Mouse (Mus musculus) CH12.LX (cell line): ENCODE measurements around the gene Plekhg2. TPM values are rescaled to one million over a fixed set of nuclear protein-coding genes. Genes with fewer than 3 reads are reported as not detected.

Experiments
- DNase-seq: peaks from one replicate; pipeline ENCODE4 v3.0.0-alpha.2; 2013; ENCODE audit errors: extremely low read depth
- H3K27ac ChIP-seq: 2 replicates; pipeline ENCODE4 v1.5.1; 2012; ENCODE audit warnings: low read depth, mild to moderate bottlenecking, control low read depth, moderate library complexity; ENCODE audit not compliant: insufficient read depth
- H3K27me3 ChIP-seq: replicated peaks from 2 replicates; pipeline ENCODE3; 2012; ENCODE audit warnings: inconsistent platforms
- H3K36me3 ChIP-seq, 2 experiments: replicated peaks in 1 of 2; 2 replicates each; pipeline versions ENCODE3 to v1.6.1; 2012; ENCODE audit warnings: inconsistent platforms in 1 of 2, low read length in 1 of 2, mild to moderate bottlenecking in 1 of 2, mixed read lengths in 1 of 2, moderate library complexity in 1 of 2; ENCODE audit not compliant: control insufficient read depth in 1 of 2, insufficient read depth in 1 of 2
- H3K4me1 ChIP-seq, 2 experiments: 2 replicates each; pipeline ENCODE4 v1.6.1; 2012; ENCODE audit warnings: inconsistent platforms in 1 of 2, moderate library complexity in 1 of 2; ENCODE audit not compliant: insufficient read depth in 2 of 2, control insufficient read depth in 1 of 2
- H3K4me2 ChIP-seq: 2 replicates; pipeline ENCODE4 v1.6.1; 2012; ENCODE audit warnings: low read depth, mild to moderate bottlenecking, control low read depth; ENCODE audit not compliant: poor library complexity, insufficient read depth, severe bottlenecking
- H3K4me3 ChIP-seq, 3 experiments: fragments of 150-350 bp in 1 of 3; sonication (generic) in 1 of 3; replicated peaks in 1 of 3; 2 replicates each; pipeline versions ENCODE3 to v1.5.1; 2011 to 2012; ENCODE audit warnings: low read depth in 2 of 3, low read length in 2 of 3, mild to moderate bottlenecking in 2 of 3, moderate library complexity in 2 of 3, control low read depth in 1 of 3, improper control_type of control experiment in 1 of 3, inconsistent platforms in 1 of 3, mixed read lengths in 1 of 3; ENCODE audit not compliant: poor library complexity in 1 of 3
- H3K79me2 ChIP-seq: replicated peaks from 2 replicates; pipeline ENCODE4 v1.6.1; 2012; ENCODE audit warnings: mild to moderate bottlenecking, moderate library complexity; ENCODE audit not compliant: control insufficient read depth, poor library complexity, insufficient read depth, severe bottlenecking; ENCODE audit errors: extremely low read depth
- H3K9ac ChIP-seq: 2 replicates; pipeline ENCODE4 v1.6.1; 2012; ENCODE audit warnings: low read depth, mild to moderate bottlenecking, control low read depth, moderate library complexity; ENCODE audit not compliant: insufficient read depth
- H3K9me3 ChIP-seq: replicated peaks from 2 replicates; pipeline ENCODE3; 2012; ENCODE audit warnings: low read length, inconsistent platforms, mixed read lengths
- BHLHE40 ChIP-seq: IDR thresholded peaks from 2 replicates; pipeline ENCODE4 v1.6.1; 2011; ENCODE audit warnings: mild to moderate bottlenecking, low read depth, low read length, improper control_type of control experiment
- CHD1 ChIP-seq: IDR thresholded peaks from 2 replicates; pipeline ENCODE4 v1.6.1; 2012; ENCODE audit warnings: low read depth, low read length, improper control_type of control experiment, inconsistent platforms
- E2F4 ChIP-seq: IDR thresholded peaks from 2 replicates; pipeline ENCODE4 v1.6.1; 2011; ENCODE audit warnings: low read depth, low read length, improper control_type of control experiment; ENCODE audit not compliant: insufficient replicate concordance
- ELF1 ChIP-seq: IDR thresholded peaks from 2 replicates; pipeline ENCODE4 v1.6.1; 2014; ENCODE audit warnings: low read depth, mild to moderate bottlenecking, inconsistent platforms, low read length, improper control_type of control experiment
- ETS1 ChIP-seq: conservative IDR thresholded peaks from 2 replicates; pipeline ENCODE4 v1.6.1; 2012; ENCODE audit warnings: low read depth, mild to moderate bottlenecking, inconsistent platforms, low read length, improper control_type of control experiment, moderate library complexity
- HCFC1 ChIP-seq: IDR thresholded peaks from 2 replicates; pipeline ENCODE4 v1.6.1; 2012; ENCODE audit warnings: low read depth, mild to moderate bottlenecking, inconsistent platforms, low read length, improper control_type of control experiment
- IRF4 ChIP-seq: IDR thresholded peaks from 2 replicates; pipeline ENCODE4 v1.6.1; 2014; ENCODE audit warnings: low read depth, mild to moderate bottlenecking, inconsistent platforms, low read length, improper control_type of control experiment
- JUN ChIP-seq: IDR thresholded peaks from 2 replicates; pipeline ENCODE4 v1.6.1; 2011; ENCODE audit warnings: low read depth, mild to moderate bottlenecking, low read length, improper control_type of control experiment, moderate library complexity; ENCODE audit not compliant: insufficient read depth
- JUND ChIP-seq: conservative IDR thresholded peaks from 2 replicates; pipeline ENCODE4 v1.6.1; 2011; ENCODE audit warnings: low read depth, low read length, improper control_type of control experiment
- MAFK ChIP-seq: IDR thresholded peaks from 2 replicates; pipeline ENCODE4 v1.6.1; 2011; ENCODE audit warnings: low read length, improper control_type of control experiment; ENCODE audit not compliant: insufficient replicate concordance
- MAX ChIP-seq: IDR thresholded peaks from 2 replicates; pipeline ENCODE4 v1.6.1; 2011; ENCODE audit warnings: low read length, improper control_type of control experiment
- MAZ ChIP-seq: IDR thresholded peaks from 2 replicates; pipeline ENCODE4 v1.6.1; 2012; ENCODE audit warnings: low read depth, mild to moderate bottlenecking, inconsistent platforms, low read length, improper control_type of control experiment, moderate library complexity
- MEF2A ChIP-seq: IDR thresholded peaks from 2 replicates; pipeline ENCODE4 v1.6.1; 2014; ENCODE audit warnings: low read depth, mild to moderate bottlenecking, inconsistent platforms, low read length, improper control_type of control experiment, borderline replicate concordance
- MXI1 ChIP-seq: IDR thresholded peaks from 2 replicates; pipeline ENCODE4 v1.6.1; 2011; ENCODE audit warnings: mild to moderate bottlenecking, low read depth, low read length, improper control_type of control experiment
- MYC ChIP-seq: IDR thresholded peaks from 2 replicates; pipeline ENCODE4 v1.6.1; 2011; ENCODE audit warnings: low read depth, mild to moderate bottlenecking, improper control_type of control experiment, low read length
- NELFE ChIP-seq: IDR thresholded peaks from 2 replicates; pipeline ENCODE4 v1.6.1; 2011; ENCODE audit warnings: low read depth, low read length, improper control_type of control experiment
- NRF1 ChIP-seq: IDR thresholded peaks from 2 replicates; pipeline ENCODE4 v1.6.1; 2014; ENCODE audit warnings: low read depth, mild to moderate bottlenecking, inconsistent platforms, low read length, improper control_type of control experiment, moderate library complexity
- PAX5 ChIP-seq: IDR thresholded peaks from 2 replicates; pipeline ENCODE4 v1.6.1; 2012; ENCODE audit warnings: low read length, inconsistent platforms, mixed read lengths
- POLR2AphosphoS2 ChIP-seq: IDR thresholded peaks from 2 replicates; pipeline ENCODE4 v1.6.1; 2011; ENCODE audit warnings: low read depth, low read length, improper control_type of control experiment
- RAD21 ChIP-seq: IDR thresholded peaks from 2 replicates; pipeline ENCODE4 v1.6.1; 2011; ENCODE audit warnings: low read depth, mild to moderate bottlenecking, low read length, improper control_type of control experiment, moderate library complexity
- RCOR1 ChIP-seq: conservative IDR thresholded peaks from 2 replicates; pipeline ENCODE4 v1.6.1; 2012; ENCODE audit warnings: low read depth, mild to moderate bottlenecking, inconsistent platforms, low read length, improper control_type of control experiment
- SIN3A ChIP-seq: IDR thresholded peaks from 2 replicates; pipeline ENCODE4 v1.6.1; 2012; ENCODE audit warnings: low read length, improper control_type of control experiment, inconsistent platforms
- UBTF ChIP-seq: IDR thresholded peaks from 2 replicates; pipeline ENCODE4 v1.6.1; 2012; ENCODE audit warnings: low read depth, mild to moderate bottlenecking, inconsistent platforms, low read length, improper control_type of control experiment, moderate library complexity
- USF1 ChIP-seq: IDR thresholded peaks from 2 replicates; pipeline ENCODE4 v1.6.1; 2014; ENCODE audit warnings: low read depth, mild to moderate bottlenecking, inconsistent platforms, low read length, improper control_type of control experiment
- USF2 ChIP-seq: conservative IDR thresholded peaks from 2 replicates; pipeline ENCODE4 v1.6.1; 2011; ENCODE audit warnings: low read depth, low read length, improper control_type of control experiment
- ZC3H11A ChIP-seq: IDR thresholded peaks from 2 replicates; pipeline ENCODE4 v1.6.1; 2012; ENCODE audit warnings: low read depth, mild to moderate bottlenecking, inconsistent platforms, low read length, improper control_type of control experiment
- ZMIZ1 ChIP-seq: IDR thresholded peaks from 2 replicates; pipeline ENCODE4 v1.6.1; 2012; ENCODE audit warnings: low read depth, mild to moderate bottlenecking, inconsistent platforms, low read length, improper control_type of control experiment
- ZNF384 ChIP-seq: IDR thresholded peaks from 2 replicates; pipeline ENCODE4 v1.6.1; 2012; ENCODE audit warnings: low read depth, low read length, improper control_type of control experiment, inconsistent platforms
- dilution Hi-C: fragments of 300-500 bp; cut with MboI; formaldehyde crosslinking; loops from 2 replicates; pipeline ENCODE4 v1.14.3; 2020; ENCODE audit warnings: low sequenced_read_pairs; ENCODE audit not compliant: extremely low pct_unique_long_range_greater_than_20kb, extremely low pct_ligation_motif_present
- in situ Hi-C: fragments of 300-500 bp; cut with MboI; formaldehyde crosslinking; loops from 3 replicates; pipeline ENCODE4 v1.14.3; 2019; ENCODE audit warnings: low sequenced_read_pairs, low pct_ligation_motif_present, low pct_unique_long_range_greater_than_20kb, mixed read lengths
- polyA plus RNA-seq: library from polyadenylated mRNA; unstranded; fragments of >175 nt; gene quantifications from 2 replicates; pipeline ENCODE4 v1.2.1, GENCODE M21; 2012; ENCODE audit warnings: low read depth; ENCODE audit not compliant: insufficient read length
- total RNA-seq, 2 experiments: library from RNA; depleted of rRNA; stranded (reverse); fragments of 300-350 nt in 1 of 2; fragments of >200 nt in 1 of 2; gene quantifications; 2 replicates each; pipeline ENCODE4 v1.2.3; 2012 to 2014

Gene Plekhg2
- total and polyA plus RNA-seq, 3 experiments: 0.39 to 5.5 (median 4.7) TPM

DNA sequence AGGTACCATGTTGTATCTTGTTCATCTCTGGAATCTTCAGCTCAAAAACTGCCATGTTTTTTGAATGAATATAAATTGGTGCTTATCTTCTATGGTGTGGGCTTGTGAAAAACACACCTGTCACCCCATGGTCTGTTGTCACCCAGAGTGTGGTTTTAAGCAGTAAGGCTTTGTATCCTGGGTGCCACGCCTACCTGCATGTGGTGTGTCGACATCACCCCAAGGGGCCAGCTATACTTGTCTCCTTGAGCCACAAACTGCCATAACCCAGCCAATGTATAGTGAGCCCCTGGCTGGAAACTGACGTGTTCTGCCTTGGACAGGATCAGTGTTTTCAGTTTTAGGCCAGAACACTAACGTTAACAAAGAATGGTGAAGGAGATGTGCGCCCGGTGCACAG is 11.8 kb upstream of the Plekhg2 start:
- no peaks in the 10 kb centered on the region for H3K27me3 ChIP-seq
- peaks cover 35 to 70% of the 10 kb centered on the region in 2 experiments for H3K4me1 ChIP-seq
- H3K27ac ChIP-seq: no peak overlapping the region
- no peak overlapping the region for H3K4me2 ChIP-seq
- no peak overlapping the region for H3K4me3 ChIP-seq
- H3K36me3 ChIP-seq: peaks cover 13 to 32% of the 10 kb centered on the region in 2 experiments
- H3K79me2 ChIP-seq: no peaks in the 10 kb centered on the region
- no peaks in the 10 kb centered on the region for H3K9me3 ChIP-seq
- DNase-seq: no peak
- in situ Hi-C loops (no loop called here), dilution Hi-C loops (no loop called here)
- TF ChIP-seq PAX5 (no peak), CHD1 (no peak), HCFC1 (no peak), NRF1 (no peak), MXI1 (0 out of 2 replicates have a peak, but pooled peaks have one; percentile 27), MAFK (no peak), MEF2A (no peak), UBTF (no peak), MAX (0 out of 2 replicates have a peak, but pooled peaks have one; percentile 26)
- no peak overlapping the region for H3K9ac ChIP-seq

DNA sequence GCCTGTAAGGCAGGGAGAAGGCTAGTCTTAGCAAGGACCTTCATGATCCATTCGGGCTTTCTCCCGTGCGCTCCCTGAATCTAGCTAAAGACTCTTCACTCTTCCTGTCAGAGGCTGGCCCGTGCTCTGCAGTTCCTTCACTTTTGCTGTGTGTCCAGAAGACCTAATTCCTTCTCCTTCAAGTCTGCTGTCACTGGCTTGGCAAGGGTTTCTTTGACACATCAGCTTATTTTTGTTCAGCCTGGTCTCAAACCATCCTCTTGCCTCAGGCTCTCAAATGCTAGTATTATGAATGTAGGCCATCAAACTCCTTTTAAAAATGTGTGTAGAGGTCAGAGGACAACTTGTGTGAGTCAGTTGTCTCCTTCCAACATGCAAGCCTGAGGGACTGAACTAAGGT is 11.2 kb upstream of the Plekhg2 start:
- H3K9ac ChIP-seq: no peak overlapping the region

DNA sequence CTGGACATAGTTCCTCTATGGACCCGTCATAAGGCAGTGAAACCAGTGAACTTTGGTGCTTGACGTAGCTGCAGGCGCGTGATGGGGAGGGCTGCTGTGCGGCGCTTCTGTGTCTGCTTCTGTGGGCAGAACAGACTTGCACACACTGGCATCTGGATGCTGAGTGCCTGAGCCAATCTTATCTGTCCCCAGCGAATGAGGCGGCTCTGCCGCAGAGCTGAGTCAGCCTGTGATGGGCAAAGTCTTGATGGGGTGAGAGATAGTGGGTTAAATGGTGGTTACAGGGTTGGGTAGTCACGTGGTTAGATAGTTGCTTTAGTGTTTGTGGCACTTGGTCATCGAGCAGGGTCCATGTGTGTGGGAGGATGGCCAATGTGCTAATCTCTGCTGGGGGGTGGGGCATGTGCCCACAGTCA is 10.6 kb upstream of the Plekhg2 start:
- dilution Hi-C loops: no loop called here
- peaks cover 5 to 23% of the 10 kb centered on the region in 2 experiments for H3K36me3 ChIP-seq
- TF ChIP-seq MAX (peak; percentile 51), UBTF (no peak), USF1 (peak; percentile 47), MXI1 (no peak), IRF4 (no peak), RAD21 (no peak), MEF2A (no peak), CHD1 (no peak; the same call in 1 of the 2 replicates), BHLHE40 (no peak), SIN3A (no peak), USF2 (peak; percentile 64), RCOR1 (no peak), ZMIZ1 (no peak), POLR2AphosphoS2 (no peak), NRF1 (no peak), E2F4 (0 out of 2 replicates have a peak, but pooled peaks have one; percentile 17), ZNF384 (no peak), MYC (no peak)

More for the DNA sequence above, 11.2 kb upstream of the Plekhg2 start:
- no peaks in the 10 kb centered on the region for H3K27me3 ChIP-seq
- in situ Hi-C loops: no loop called here
- TF ChIP-seq ZC3H11A: no peak
- no peak for TF ChIP-seq MAZ
- TF ChIP-seq JUN: no peak
- no peak for TF ChIP-seq RAD21
- no peak for TF ChIP-seq MAFK
- TF ChIP-seq NELFE: no peak
- TF ChIP-seq MAX: no peak
- TF ChIP-seq ELF1: no peak
- no peak for TF ChIP-seq ETS1
- no peak for TF ChIP-seq HCFC1
- TF ChIP-seq JUND: no peak
- TF ChIP-seq, all 38 proteins: peak for 0
- H3K4me2 ChIP-seq: no peak overlapping the region
- H3K27ac ChIP-seq: peak overlapping the region; percentile 97; the same call in 1 of the 2 replicates
- peaks cover 10 to 27% of the 10 kb centered on the region in 2 experiments for H3K36me3 ChIP-seq
- dilution Hi-C loops: no loop called here
- H3K4me3 ChIP-seq: no peak overlapping the region
- no peak for DNase-seq
- H3K4me1 ChIP-seq: peaks cover 35 to 70% of the 10 kb centered on the region in 2 experiments
- no peaks in the 10 kb centered on the region for H3K9me3 ChIP-seq
- peaks cover 4% of the 10 kb centered on the region for H3K79me2 ChIP-seq

More for the DNA sequence above, 10.6 kb upstream of the Plekhg2 start:
- H3K9ac ChIP-seq: no peak overlapping the region
- H3K79me2 ChIP-seq: peaks cover 10% of the 10 kb centered on the region
- no peaks in the 10 kb centered on the region for H3K9me3 ChIP-seq
- peak overlapping the region; percentile 97 for H3K27ac ChIP-seq
- peaks cover 35 to 74% of the 10 kb centered on the region in 2 experiments for H3K4me1 ChIP-seq
- in situ Hi-C loops: no loop called here
- no peaks in the 10 kb centered on the region for H3K27me3 ChIP-seq
- H3K4me2 ChIP-seq: peak overlapping the region; percentile 85; the same call in 1 of the 2 replicates
- no peak for DNase-seq
- peak overlapping the region in 1 of 3 experiments; percentile 13 for H3K4me3 ChIP-seq
